Mouse (Mus musculus): ENCODE measurements around the gene Set. TPM values are rescaled to one million over a fixed set of nuclear protein-coding genes. Genes with fewer than 3 reads are reported as not detected.

Set gene
- total RNA-seq (2023), result 207 TPM

GRCm38 (mm10) chr2:30057223-30057904 lies at the start of gene Set:
TSS of gene Set (plus strand) at chr2:30057378.

GRCm38 (mm10) chr2:30048699-30049388 lies 8.3 kb upstream of the Set start, which contains the start of gene Wdr34:
TSS of gene Wdr34 (minus strand) at chr2:30048881.

GRCm38 (mm10) chr2:30077502-30078348 lies 20.5 kb downstream of the Set start, which contains the start of gene Pkn3:
TSS of gene Pkn3 (plus strand) at chr2:30077684.

GRCm38 (mm10) chr2:30093471-30094207 lies 36.5 kb downstream of the Set start, which contains the start of gene Zdhhc12:
TSS of gene Zdhhc12 (minus strand) at chr2:30093648.

Other genes starting within 250 kb of the Set start
- gene Urm1, start 237.3 kb upstream of the Set start, total RNA-seq (2023), result 59.4 TPM
- gene Cercam, start 188.2 kb upstream of the Set start, total RNA-seq (2023), result 2.2 TPM
- gene Odf2, start 168.2 kb upstream of the Set start, total RNA-seq (2023), result 82.2 TPM
- 78.1 TPM for gene Gle1, start 122.0 kb upstream of the Set start, total RNA-seq (2023)
- 284 TPM for gene Sptan1, start 91.8 kb upstream of the Set start, total RNA-seq (2023)
- gene Wdr34, start 8.5 kb upstream of the Set start, total RNA-seq (2023), result 0.73 TPM
- 0.67 TPM for gene Pkn3, start 20.3 kb downstream of the Set start, total RNA-seq (2023)
- gene Zdhhc12, start 36.3 kb downstream of the Set start, total RNA-seq (2023), result 10.0 TPM
- 81.2 TPM for gene Zer1, start 67.2 kb downstream of the Set start, total RNA-seq (2023)
- 30.3 TPM for gene Tbc1d13, start 76.4 kb downstream of the Set start, total RNA-seq (2023)
- 13.2 TPM for gene Endog, start 114.1 kb downstream of the Set start, total RNA-seq (2023)
- 19.0 TPM for gene Spout1, start 121.1 kb downstream of the Set start, total RNA-seq (2023)
- 12.2 TPM for gene Kyat1, start 148.5 kb downstream of the Set start, total RNA-seq (2023)
- 64.4 TPM for gene Lrrc8a, start 180.3 kb downstream of the Set start, total RNA-seq (2023)
- gene Gm28035, start 183.2 kb downstream of the Set start, total RNA-seq (2023), result 6.5 TPM
- 11.6 TPM for gene Phyhd1, start 208.8 kb downstream of the Set start, total RNA-seq (2023)
- gene Gm28038, start 223.7 kb downstream of the Set start, total RNA-seq (2023), result not detected
- 9.9 TPM for gene Dolk, start 229.0 kb downstream of the Set start, total RNA-seq (2023)
- gene Nup188, start 229.0 kb downstream of the Set start, total RNA-seq (2023), result 48.7 TPM